In genomic region chr9:114026261-114026934, GRCm38 (mm10) we compare ENCODE assay signal across 7 mouse cellular contexts. TPM values are rescaled to one million over a fixed set of nuclear protein-coding genes. Genes with fewer than 3 reads are reported as not detected.
A peak's percentile ranks its signal among the peaks of the same experiment; 100 is the strongest.
DNase-seq lines count a peak whose midpoint lies in the region; ATAC-seq lines count a peak whose summit lies in the region.

No protein-coding gene starts in this region.

- peak overlapping the region; percentile 72 for H3K9ac ChIP-seq in midbrain, embryonic 12.5 days (replicated peaks)

- peak overlapping the region; percentile 82 for H3K27ac ChIP-seq in limb, embryonic 10.5 days
- H3K27ac ChIP-seq in midbrain, embryonic 12.5 days (replicated peaks) = peak overlapping the region; percentile 75

- peak; percentile 83 for DNase-seq in adrenal gland, postnatal 14 days
- DNase-seq in embryo, embryonic 9.5 days (ENCODE audit: extremely low spot score) = peak; percentile 89
- peak; percentile 23 for DNase-seq in kidney, adult 11 months
- peak; percentile 95 for DNase-seq in limb, embryonic 10.5 days (ENCODE audit: low spot score)
- peak; percentile 9 for DNase-seq in skeletal muscle tissue, adult 2 months (ENCODE audit: low read depth, low spot score)

- peak overlapping the region; percentile 76 for H3K4me3 ChIP-seq in limb, embryonic 10.5 days
- H3K4me3 ChIP-seq in midbrain, embryonic 12.5 days = peak overlapping the region; percentile 78

- no peaks in the 10 kb centered on the region for H3K36me3 ChIP-seq in limb, embryonic 10.5 days
- no peaks in the 10 kb centered on the region for H3K36me3 ChIP-seq in midbrain, embryonic 12.5 days

- peaks cover 28% of the 10 kb centered on the region for H3K4me1 ChIP-seq in limb, embryonic 10.5 days
- H3K4me1 ChIP-seq in midbrain, embryonic 12.5 days = peaks cover 11% of the 10 kb centered on the region

- peaks cover 89% of the 10 kb centered on the region for H3K27me3 ChIP-seq in limb, embryonic 10.5 days (ENCODE audit: low read depth, poor library complexity, severe bottlenecking)
- H3K27me3 ChIP-seq in midbrain, embryonic 12.5 days = no peaks in the 10 kb centered on the region

- peak; percentile 91 for ATAC-seq in granulocyte monocyte progenitor cell, adult 5-6 weeks (replicated peaks; ENCODE audit: poor library complexity, severe bottlenecking)
- peak; percentile 98 for ATAC-seq in midbrain, embryonic 12.5 days (ENCODE audit: low FRiP score, low read depth)

- 1% methylated on average over 52 of the region's 52 CpGs for WGBS in limb, embryonic 10.5 days
- WGBS in midbrain, embryonic 12.5 days = 1% methylated on average over 43 of the region's 52 CpGs

- peak overlapping the region; percentile 80 for H3K4me2 ChIP-seq in midbrain, embryonic 12.5 days (replicated peaks)

- H3K9me3 ChIP-seq in limb, embryonic 10.5 days (replicated peaks) = no peaks in the 10 kb centered on the region
- H3K9me3 ChIP-seq in midbrain, embryonic 12.5 days = no peaks in the 10 kb centered on the region

RNA-seq across cellular contexts. Expression of gene Fbxl2, which starts 19.6 kb away (rescaled TPM):
- total RNA-seq in adrenal gland, postnatal 14 days (2021) = 2.1 and 2.5 TPM in 2 replicates
- 0.75 and 6.0 TPM in 2 replicates for total RNA-seq in granulocyte monocyte progenitor cell, adult 5-6 weeks (2014; fragmentation: Nextera tagmentation)
- 0.39 and 0.98 TPM in 2 replicates for total RNA-seq in granulocyte monocyte progenitor cell, adult 5-6 weeks (2017)
- 3.2 and 5.4 TPM in 2 replicates for polyA plus RNA-seq in limb, embryonic 10.5 days (2016; fragmentation: Nextera tagmentation; extraction: Ambion mirVana)
- 7.2 and 11.9 TPM in 2 replicates for polyA plus RNA-seq in midbrain, embryonic 12.5 days (2016; fragmentation: Nextera tagmentation; extraction: Ambion mirVana)

RNA-seq across cellular contexts. Expression of gene Susd5, which starts 30.5 kb away (rescaled TPM):
- total RNA-seq in adrenal gland, postnatal 14 days (2021) = 0.41 and 1.0 TPM in 2 replicates
- not detected in 2 replicates for total RNA-seq in granulocyte monocyte progenitor cell, adult 5-6 weeks (2014; fragmentation: Nextera tagmentation)
- total RNA-seq in granulocyte monocyte progenitor cell, adult 5-6 weeks (2017) = not detected in 2 replicates
- polyA plus RNA-seq in limb, embryonic 10.5 days (2016; fragmentation: Nextera tagmentation; extraction: Ambion mirVana) = 0.13 and 0.66 TPM in 2 replicates
- polyA plus RNA-seq in midbrain, embryonic 12.5 days (2016; fragmentation: Nextera tagmentation; extraction: Ambion mirVana) = 0.17 and 0.78 TPM in 2 replicates

Comparison
In these comparisons a context has a peak if more than half of its experiments do, and no peak if none do; other contexts are left out.
1. Peak in every context shown above with its lines: DNase-seq, ATAC-seq, H3K4me3 ChIP-seq and H3K27ac ChIP-seq.
2. DNase-seq: peak in every context shown above with its lines; median percentile 95 in limb, embryonic 10.5 days; 89 in embryo, embryonic 9.5 days; 83 in adrenal gland, postnatal 14 days; 23 in kidney, adult 11 months; 9 in skeletal muscle tissue, adult 2 months.